ENCODE assay signal across 26 mouse cellular contexts in the genomic region with DNA sequence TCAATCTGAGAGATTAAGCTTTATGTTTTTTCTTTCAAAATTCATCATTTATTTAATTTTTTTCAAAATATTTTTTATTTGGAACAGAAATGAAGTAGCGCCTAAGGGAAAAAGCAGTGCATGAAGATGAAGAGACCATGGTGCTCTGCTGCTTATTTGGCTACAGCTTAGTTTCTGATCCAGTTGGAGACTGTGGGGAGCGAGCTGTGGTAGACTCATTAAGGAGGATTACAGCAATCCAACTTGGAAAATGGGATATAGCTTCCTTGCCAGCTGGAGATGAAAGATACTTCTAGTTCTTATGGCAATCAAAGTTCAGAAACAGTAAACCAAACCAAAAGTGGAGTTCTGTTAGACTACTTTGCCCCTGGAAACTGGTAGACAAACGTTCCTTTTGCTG.
DNase-seq lines count a peak whose midpoint lies in the region; ATAC-seq and TF ChIP-seq lines count a peak whose summit lies in the region.
"Had no signal": no experiment of that assay in that cellular context is flagged by ENCODE, and none has a peak within 500 bp of the region (broad histone marks: within the 10 kb centered on the region; RNA-seq: fewer than 3 reads in every experiment).

No protein-coding gene starts in this region.

- TF ChIP-seq CTCF in midbrain, postnatal 0 days (IDR thresholded peaks at IDR 0.05): no peak

- H3K4me1 ChIP-seq in forebrain, embryonic 15.5 days: no peaks in the 10 kb centered on the region
- H3K4me1 ChIP-seq in forebrain, embryonic 12.5 days: no peaks in the 10 kb centered on the region
- H3K4me1 ChIP-seq in midbrain, postnatal 0 days (ENCODE audit: insufficient read depth, low read length): no peaks in the 10 kb centered on the region
- H3K4me1 ChIP-seq in midbrain, embryonic 16.5 days (ENCODE audit: control insufficient read depth, insufficient read depth, low read length): no peaks in the 10 kb centered on the region
- H3K4me1 ChIP-seq: embryonic facial prominence, embryonic 12.5 days; heart, embryonic 12.5 days; heart, embryonic 15.5 days; hindbrain, embryonic 10.5 days; hindbrain, embryonic 13.5 days; intestine, embryonic 15.5 days had no signal

- no peak overlapping the region for H3K4me3 ChIP-seq in forebrain, embryonic 15.5 days
- no peak overlapping the region for H3K4me3 ChIP-seq in forebrain, embryonic 12.5 days (replicated peaks)
- no peak overlapping the region for H3K4me3 ChIP-seq in midbrain, postnatal 0 days (ENCODE audit: low read depth, low read length)
- no peak overlapping the region for H3K4me3 ChIP-seq in midbrain, embryonic 16.5 days (ENCODE audit: low read depth, low read length)
- H3K4me3 ChIP-seq: embryonic facial prominence, embryonic 12.5 days; erythroblast, embryonic 14.5 days; gastrocnemius, adult 2 months; heart, embryonic 12.5 days; heart, embryonic 15.5 days; hindbrain, embryonic 10.5 days; hindbrain, embryonic 13.5 days; intestine, embryonic 15.5 days had no signal

- H3K27ac ChIP-seq in forebrain, embryonic 15.5 days (replicated peaks): no peak overlapping the region
- no peak overlapping the region for H3K27ac ChIP-seq in forebrain, embryonic 12.5 days
- no peak overlapping the region for H3K27ac ChIP-seq in midbrain, postnatal 0 days (ENCODE audit: low read depth, low read length)
- H3K27ac ChIP-seq in midbrain, embryonic 16.5 days (ENCODE audit: low read length): no peak overlapping the region
- H3K27ac ChIP-seq: embryonic facial prominence, embryonic 12.5 days; gastrocnemius, adult 2 months; heart, embryonic 15.5 days; hindbrain, embryonic 10.5 days; hindbrain, embryonic 13.5 days; intestine, embryonic 15.5 days had no signal

- peak; percentile 63; the same call in 1 of the 2 replicates for ATAC-seq in forebrain, embryonic 15.5 days (replicated peaks)
- ATAC-seq in forebrain, embryonic 12.5 days (ENCODE audit: low FRiP score): no peak
- no peak for ATAC-seq in midbrain, postnatal 0 days (ENCODE audit: low FRiP score)
- no peak for ATAC-seq in midbrain, embryonic 16.5 days
- ATAC-seq: CD4-positive, CD25-positive, alpha-beta regulatory T cell, adult 4 months; hindbrain, embryonic 16.5 days; intestine, embryonic 15.5 days had no signal

- H3K4me2 ChIP-seq in forebrain, embryonic 15.5 days (replicated peaks): no peak overlapping the region
- no peak overlapping the region for H3K4me2 ChIP-seq in forebrain, embryonic 12.5 days
- no peak overlapping the region for H3K4me2 ChIP-seq in midbrain, postnatal 0 days (ENCODE audit: low read depth, low read length, poor library complexity, severe bottlenecking)
- H3K4me2 ChIP-seq in midbrain, embryonic 16.5 days (ENCODE audit: low read length): no peak overlapping the region
- H3K4me2 ChIP-seq: embryonic facial prominence, embryonic 12.5 days; heart, embryonic 12.5 days; heart, embryonic 15.5 days; hindbrain, embryonic 13.5 days; intestine, embryonic 15.5 days had no signal

- H3K9ac ChIP-seq in forebrain, embryonic 15.5 days (replicated peaks): no peak overlapping the region
- H3K9ac ChIP-seq in forebrain, embryonic 12.5 days: no peak overlapping the region
- H3K9ac ChIP-seq in midbrain, postnatal 0 days (replicated peaks; ENCODE audit: low read length, poor library complexity, severe bottlenecking): no peak overlapping the region
- no peak overlapping the region for H3K9ac ChIP-seq in midbrain, embryonic 16.5 days (ENCODE audit: low read depth, low read length)
- H3K9ac ChIP-seq: embryonic facial prominence, embryonic 12.5 days; heart, embryonic 12.5 days; heart, embryonic 15.5 days; hindbrain, embryonic 13.5 days; intestine, embryonic 15.5 days had no signal

- DNase-seq in midbrain, postnatal 0 days (ENCODE audit: low spot score): peak; percentile 4
- DNase-seq in skeletal muscle tissue, adult 2 months (ENCODE audit: low read depth, low spot score): peak; percentile 10
- DNase-seq in heart, adult 9 months (ENCODE audit: low spot score in 2 of 2): no peak
- DNase-seq: adrenal gland, adult 2 months; adrenal gland, postnatal 14 days; cerebellum, adult 18-20 months; cerebellum, adult 9-10 months; cerebellum, postnatal 14 days; gastrocnemius, adult 2 months; gastrocnemius, postnatal 14 days; heart, adult 11 months; heart, postnatal 10 days; heart, postnatal 36 days; kidney, adult 11 months had no signal

- WGBS in forebrain, embryonic 15.5 days: 66% methylated on average over 3 of the region's 3 CpGs
- 84% methylated on average over 3 of the region's 3 CpGs for WGBS in forebrain, embryonic 12.5 days
- WGBS in midbrain, postnatal 0 days: 78% methylated on average over 3 of the region's 3 CpGs
- 75% methylated on average over 3 of the region's 3 CpGs for WGBS in midbrain, embryonic 16.5 days

- H3K9me3 ChIP-seq in forebrain, embryonic 15.5 days: no peaks in the 10 kb centered on the region
- no peaks in the 10 kb centered on the region for H3K9me3 ChIP-seq in forebrain, embryonic 12.5 days
- H3K9me3 ChIP-seq in midbrain, postnatal 0 days (ENCODE audit: low read length): no peaks in the 10 kb centered on the region
- H3K9me3 ChIP-seq in midbrain, embryonic 16.5 days (replicated peaks; ENCODE audit: control insufficient read depth, low read length, poor library complexity, severe bottlenecking): no peaks in the 10 kb centered on the region
- H3K9me3 ChIP-seq: embryonic facial prominence, embryonic 12.5 days; heart, embryonic 12.5 days; heart, embryonic 15.5 days; hindbrain, embryonic 10.5 days; hindbrain, embryonic 13.5 days; intestine, embryonic 15.5 days had no signal

- H3K27me3 ChIP-seq in forebrain, embryonic 15.5 days: no peaks in the 10 kb centered on the region
- H3K27me3 ChIP-seq in forebrain, embryonic 12.5 days: no peaks in the 10 kb centered on the region
- no peaks in the 10 kb centered on the region for H3K27me3 ChIP-seq in midbrain, postnatal 0 days (ENCODE audit: insufficient read depth, low read length)
- H3K27me3 ChIP-seq in midbrain, embryonic 16.5 days (ENCODE audit: control insufficient read depth, insufficient read depth, low read depth, low read length): no peaks in the 10 kb centered on the region
- H3K27me3 ChIP-seq: embryonic facial prominence, embryonic 12.5 days; heart, embryonic 12.5 days; heart, embryonic 15.5 days; hindbrain, embryonic 13.5 days; intestine, embryonic 15.5 days had no signal

- no peaks in the 10 kb centered on the region for H3K36me3 ChIP-seq in forebrain, embryonic 15.5 days
- H3K36me3 ChIP-seq in forebrain, embryonic 12.5 days (replicated peaks): no peaks in the 10 kb centered on the region
- no peaks in the 10 kb centered on the region for H3K36me3 ChIP-seq in midbrain, postnatal 0 days (ENCODE audit: insufficient read depth, low read length)
- H3K36me3 ChIP-seq in midbrain, embryonic 16.5 days (ENCODE audit: control insufficient read depth, insufficient read depth, low read length): no peaks in the 10 kb centered on the region
- H3K36me3 ChIP-seq: embryonic facial prominence, embryonic 12.5 days; heart, embryonic 12.5 days; heart, embryonic 15.5 days; hindbrain, embryonic 10.5 days; hindbrain, embryonic 13.5 days; intestine, embryonic 15.5 days had no signal

Comparison
In these comparisons a context has a peak if more than half of its experiments do, and no peak if none do; other contexts are left out.
1. DNase-seq: peak in midbrain, postnatal 0 days (single experiment) and skeletal muscle tissue, adult 2 months (single experiment); none in heart, adult 9 months (0 of 2).